Mouse (Mus musculus) embryonic facial prominence, embryonic 11.5 days (tissue): Measurements from ENCODE around the gene Gdap1l1. TPM values are rescaled to one million over a fixed set of nuclear protein-coding genes. Genes with fewer than 3 reads are reported as not detected.

Experiments
- ATAC-seq: fragments of 200-750 bp; cut with Nextera tagmentation; replicated peaks from 2 replicates; pipeline ENCODE4 v1.8.0; 2017; ENCODE audit warnings: low read depth; ENCODE audit not compliant: insufficient number of reproducible peaks, low FRiP score, low TSS enrichment
- DNase-seq: peaks from one replicate; pipeline ENCODE4 v3.0.0-alpha.2; 2015; ENCODE audit warnings: low spot score
- H3K27ac ChIP-seq: fragments of 300-500 bp; sonication (generic); replicated peaks from 2 replicates; pipeline ENCODE4 v1.5.1; 2014; ENCODE audit warnings: mild to moderate bottlenecking, low read depth, low read length, control low read depth
- H3K27me3 ChIP-seq: fragments of 300-500 bp; sonication (generic); 2 replicates; pipeline ENCODE4 v1.6.1; 2014; ENCODE audit warnings: mild to moderate bottlenecking, low read length, moderate library complexity, mixed read lengths; ENCODE audit not compliant: control insufficient read depth, insufficient read depth
- H3K36me3 ChIP-seq: fragments of 300-500 bp; sonication (generic); replicated peaks from 2 replicates; pipeline ENCODE4 v1.6.1; 2014; ENCODE audit warnings: low read depth, mild to moderate bottlenecking, low read length, moderate library complexity, mixed read lengths; ENCODE audit not compliant: control insufficient read depth, insufficient read depth
- H3K4me1 ChIP-seq: fragments of 300-500 bp; sonication (generic); 2 replicates; pipeline ENCODE4 v1.6.1; 2014; ENCODE audit warnings: low read length, mixed read lengths; ENCODE audit not compliant: control insufficient read depth, insufficient read depth
- H3K4me2 ChIP-seq: fragments of 300-500 bp; sonication (generic); 2 replicates; pipeline ENCODE4 v1.6.1; 2014; ENCODE audit warnings: low read depth, mild to moderate bottlenecking, control low read depth, low read length, moderate library complexity
- H3K4me3 ChIP-seq: fragments of 300-500 bp; sonication (generic); 2 replicates; pipeline ENCODE4 v1.5.1; 2014; ENCODE audit warnings: low read depth, low read length, control low read depth
- H3K9ac ChIP-seq: fragments of 300-500 bp; sonication (generic); replicated peaks from 2 replicates; pipeline ENCODE4 v1.6.1; 2014; ENCODE audit warnings: mild to moderate bottlenecking, control low read depth, low read length
- H3K9me3 ChIP-seq: fragments of 300-500 bp; sonication (generic); replicated peaks from 2 replicates; pipeline ENCODE4 v1.6.1; 2016; ENCODE audit warnings: mild to moderate bottlenecking, low read length, inconsistent platforms, mixed read lengths; ENCODE audit not compliant: control insufficient read depth
- WGBS: fragments of 180-500 bp; shearing (Covaris S2); extraction: QIAGEN DNeasy Blood & Tissue Kit; methylation state at CpG from one replicate; pipeline ENCODE4 v1.1.7; 2014; 5-methylcytosine and 5-hydroxymethylcytosine counted together
- polyA plus RNA-seq: library from polyadenylated mRNA; unstranded; fragments of >200 nt; fragmentation: Nextera tagmentation; extraction: Ambion mirVana; gene quantifications from 2 replicates; pipeline ENCODE4 v1.2.1, GENCODE M21; 2014

The Gdap1l1 gene
- polyA plus RNA-seq, 1 experiment from 2014 or later, result 10.9 TPM

DNA sequence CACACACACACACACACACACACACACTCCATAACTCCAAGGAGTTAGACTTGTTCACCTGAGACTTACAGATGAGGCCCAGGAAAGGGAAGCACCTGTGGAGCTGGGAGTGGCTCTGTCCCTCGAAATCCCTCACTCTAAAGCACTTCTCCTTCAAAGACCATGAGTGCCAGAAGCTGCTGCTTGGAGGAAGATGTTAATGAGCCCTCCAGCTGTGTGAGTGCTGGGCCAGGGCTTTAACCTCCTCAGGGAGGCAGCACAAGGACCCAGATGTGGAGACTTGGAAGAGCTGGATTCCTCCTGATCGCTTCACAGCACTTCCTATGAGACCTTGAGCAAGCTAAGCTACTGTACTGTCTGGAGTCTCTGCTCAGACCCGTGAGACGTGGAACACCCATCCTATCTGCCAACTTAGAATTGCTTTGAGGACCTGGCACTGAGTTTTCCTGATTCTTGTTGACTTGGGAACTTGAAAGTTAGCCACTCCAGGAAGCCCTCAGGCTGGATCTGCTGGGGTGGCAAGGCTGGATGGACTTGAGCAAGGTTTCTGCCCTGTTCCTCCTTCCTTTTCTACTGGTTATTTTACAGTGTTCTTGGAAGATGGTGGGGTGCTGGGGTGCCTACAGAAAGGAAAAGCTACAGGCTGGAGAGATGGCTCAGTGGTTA is 9.8 kb upstream of the Gdap1l1 start:
- Histone ChIP-seq H3K9ac (no peak overlapping the region), H3K9me3 (no peaks in the 10 kb centered on the region), H3K27ac (no peak overlapping the region), H3K4me1 (no peaks in the 10 kb centered on the region), H3K4me2 (no peak overlapping the region), H3K27me3 (no peaks in the 10 kb centered on the region), H3K36me3 (no peaks in the 10 kb centered on the region), H3K4me3 (no peak overlapping the region)
- 45% methylated on average over 4 of the region's 4 CpGs for WGBS
- ATAC-seq, result no peak
- no peak for DNase-seq

DNA sequence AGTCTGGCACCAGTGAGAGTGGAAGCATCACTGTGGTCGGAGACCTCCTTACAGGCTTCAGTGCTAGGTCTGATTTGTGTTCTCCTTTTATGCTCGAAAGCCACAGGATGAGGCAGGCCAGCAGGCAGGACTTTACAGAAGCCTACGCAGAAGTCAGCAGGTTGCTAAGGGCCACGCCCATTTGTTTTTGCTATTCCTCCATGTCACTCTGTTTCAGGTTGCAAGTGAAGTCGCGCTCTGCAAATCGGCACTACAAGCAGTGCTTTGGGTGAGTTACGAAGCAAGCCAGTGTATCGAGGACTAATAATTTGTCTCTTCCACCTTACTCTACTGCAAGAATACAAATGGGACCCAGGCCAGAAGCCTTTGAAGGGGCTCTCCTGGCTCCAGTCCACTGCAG is 7.0 kb upstream of the Gdap1l1 start:
- ATAC-seq (no peak), DNase-seq (no peak)
- no peaks in the 10 kb centered on the region for H3K9me3 ChIP-seq
- H3K36me3 ChIP-seq, result no peaks in the 10 kb centered on the region
- no peak overlapping the region for H3K4me2 ChIP-seq
- no peaks in the 10 kb centered on the region for H3K4me1 ChIP-seq
- no peak overlapping the region for H3K27ac ChIP-seq
- no peak overlapping the region for H3K9ac ChIP-seq
- H3K4me3 ChIP-seq, result no peak overlapping the region
- WGBS, result 85% methylated on average over 9 of the region's 9 CpGs
- H3K27me3 ChIP-seq, result no peaks in the 10 kb centered on the region

DNA sequence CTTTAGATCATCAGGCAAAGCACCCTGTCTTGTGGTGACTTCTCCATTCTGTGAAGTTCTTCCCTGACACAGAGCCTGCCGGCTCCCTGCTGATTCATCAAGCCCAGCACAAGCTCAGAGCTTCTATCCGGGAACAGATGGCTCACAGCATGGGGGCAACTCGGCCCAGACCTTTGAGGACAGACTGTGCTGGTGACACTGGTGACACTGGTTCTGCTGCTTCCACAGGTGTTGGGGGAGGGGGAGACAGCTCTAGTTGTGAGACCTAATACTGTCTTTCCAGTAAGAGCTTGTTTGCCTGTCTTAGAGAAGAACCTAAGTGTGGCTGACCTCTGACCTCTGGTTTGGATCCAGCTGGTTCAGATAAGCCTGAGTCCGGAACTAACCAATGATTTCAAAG is 4.3 kb upstream of the Gdap1l1 start:
- Histone ChIP-seq H3K4me2 (no peak overlapping the region), H3K27me3 (peaks cover 8% of the 10 kb centered on the region), H3K9me3 (no peaks in the 10 kb centered on the region), H3K4me3 (no peak overlapping the region), H3K36me3 (no peaks in the 10 kb centered on the region), H3K4me1 (0 out of 2 replicates have a peak, but pooled peaks cover 2% of the 10 kb centered on the region), H3K27ac (no peak overlapping the region), H3K9ac (no peak overlapping the region)
- no peak for DNase-seq
- ATAC-seq, result no peak
- 25% methylated on average over 4 of the region's 4 CpGs for WGBS

DNA sequence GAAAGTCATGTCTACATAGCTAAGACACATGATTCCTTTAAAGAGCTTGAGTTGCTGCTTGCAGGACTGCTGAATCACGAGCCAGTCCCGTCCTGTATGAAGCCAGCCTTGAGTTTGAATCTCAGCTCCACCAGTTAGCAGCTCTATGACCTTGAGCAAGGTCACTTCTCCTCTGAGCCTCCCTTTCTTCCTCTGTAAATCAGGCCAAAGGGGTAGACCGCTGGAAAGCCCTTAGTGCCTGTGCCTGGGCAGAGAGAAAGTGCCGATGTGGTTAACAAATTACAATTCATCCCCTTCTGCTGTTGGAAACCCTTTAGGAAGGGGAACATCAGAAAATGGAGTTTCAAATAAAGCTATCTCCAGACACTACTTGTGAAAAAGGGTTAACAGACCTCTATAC is 476 bp upstream of the Gdap1l1 start:
- ATAC-seq (no peak), DNase-seq (no peak)
- no peak overlapping the region for H3K27ac ChIP-seq
- no peaks in the 10 kb centered on the region for H3K9me3 ChIP-seq
- WGBS, result 38% methylated on average over 4 of the region's 4 CpGs
- H3K27me3 ChIP-seq, result peaks cover 10% of the 10 kb centered on the region
- H3K4me1 ChIP-seq, result 0 out of 2 replicates have a peak, but pooled peaks cover 2% of the 10 kb centered on the region
- no peak overlapping the region for H3K9ac ChIP-seq
- no peak overlapping the region; the same call in 1 of the 2 replicates for H3K4me3 ChIP-seq
- no peak overlapping the region for H3K4me2 ChIP-seq
- no peaks in the 10 kb centered on the region for H3K36me3 ChIP-seq

DNA sequence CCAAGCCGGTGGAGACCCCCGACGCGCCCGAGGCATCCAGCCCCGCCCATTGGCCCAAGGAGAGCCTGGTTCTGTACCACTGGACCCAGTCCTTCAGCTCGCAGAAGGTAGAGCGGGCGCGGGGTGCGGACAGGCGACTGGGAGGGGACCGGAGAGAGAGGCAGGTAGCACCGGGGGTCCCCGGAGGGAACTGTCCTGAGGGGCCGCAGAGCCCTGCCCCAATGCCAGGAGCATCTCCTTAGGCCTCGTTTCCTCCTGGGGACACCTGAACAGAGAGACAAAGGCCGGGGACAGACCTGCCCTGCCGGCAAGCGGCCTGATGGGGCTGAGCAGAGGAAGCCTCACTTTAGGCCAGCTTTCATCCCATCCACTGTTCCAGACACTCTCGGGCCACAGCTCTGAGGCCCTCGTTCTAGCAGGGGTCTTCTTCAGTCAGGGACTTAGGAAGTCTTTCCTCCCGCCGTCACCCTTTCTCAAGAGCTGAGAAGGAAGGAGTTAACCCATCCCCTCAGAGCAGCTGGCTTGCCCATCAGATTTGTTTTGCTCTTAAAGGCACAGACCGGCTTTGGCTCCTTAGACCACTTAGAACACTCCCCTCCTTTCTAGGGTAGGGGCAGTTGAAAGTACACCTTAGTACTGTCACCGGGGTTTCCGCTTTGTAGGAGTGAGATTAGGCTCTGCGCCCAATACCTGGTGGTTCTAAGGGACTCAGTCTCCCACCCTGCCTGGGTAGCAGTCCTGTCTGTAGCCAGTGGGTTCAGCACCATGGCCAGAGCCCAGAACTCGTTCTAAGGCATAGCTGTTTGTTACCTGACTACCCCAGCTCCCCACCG is 559 bp downstream of the Gdap1l1 start:
- ATAC-seq, result peak; percentile 61; the same call in 1 of the 2 replicates
- peak overlapping the region; percentile 37 for H3K4me3 ChIP-seq
- H3K27ac ChIP-seq, result no peak overlapping the region
- WGBS, result 1% methylated on average over 30 of the region's 30 CpGs
- H3K9ac ChIP-seq, result peak overlapping the region; percentile 43
- no peaks in the 10 kb centered on the region for H3K9me3 ChIP-seq
- H3K4me1 ChIP-seq, result 0 out of 2 replicates have a peak, but pooled peaks cover 2% of the 10 kb centered on the region
- H3K27me3 ChIP-seq, result peaks cover 10% of the 10 kb centered on the region
- peak; percentile 85 for DNase-seq
- no peaks in the 10 kb centered on the region for H3K36me3 ChIP-seq
- H3K4me2 ChIP-seq, result peak overlapping the region; percentile 52

DNA sequence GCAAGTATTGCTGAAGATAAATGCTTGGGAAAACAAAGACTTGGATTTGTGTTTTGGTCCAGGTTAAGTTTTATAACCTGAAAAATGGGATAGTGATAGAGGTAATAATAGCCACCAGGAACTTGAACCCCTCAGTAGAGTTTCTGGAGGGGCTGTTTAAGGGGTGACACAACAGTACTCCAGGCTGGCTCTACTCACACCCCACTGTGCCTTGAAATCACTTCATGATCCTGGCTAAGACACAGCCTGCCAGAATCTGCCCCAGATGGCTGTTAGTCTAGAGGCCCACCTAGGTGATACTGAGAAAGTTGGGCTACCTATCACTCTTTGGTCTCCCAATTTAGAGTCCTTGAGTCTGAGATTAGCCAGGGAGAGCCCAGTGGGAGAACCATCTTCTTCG is 1.2 kb downstream of the Gdap1l1 start:
- Histone ChIP-seq H3K4me1 (0 out of 2 replicates have a peak, but pooled peaks cover 2% of the 10 kb centered on the region), H3K27ac (no peak overlapping the region), H3K4me2 (no peak overlapping the region), H3K9ac (no peak overlapping the region), H3K27me3 (peaks cover 10% of the 10 kb centered on the region), H3K4me3 (no peak overlapping the region), H3K9me3 (no peaks in the 10 kb centered on the region), H3K36me3 (no peaks in the 10 kb centered on the region)
- DNase-seq (no peak), ATAC-seq (no peak)
- 59% methylated on average over 1 of the region's 1 CpGs for WGBS

DNA sequence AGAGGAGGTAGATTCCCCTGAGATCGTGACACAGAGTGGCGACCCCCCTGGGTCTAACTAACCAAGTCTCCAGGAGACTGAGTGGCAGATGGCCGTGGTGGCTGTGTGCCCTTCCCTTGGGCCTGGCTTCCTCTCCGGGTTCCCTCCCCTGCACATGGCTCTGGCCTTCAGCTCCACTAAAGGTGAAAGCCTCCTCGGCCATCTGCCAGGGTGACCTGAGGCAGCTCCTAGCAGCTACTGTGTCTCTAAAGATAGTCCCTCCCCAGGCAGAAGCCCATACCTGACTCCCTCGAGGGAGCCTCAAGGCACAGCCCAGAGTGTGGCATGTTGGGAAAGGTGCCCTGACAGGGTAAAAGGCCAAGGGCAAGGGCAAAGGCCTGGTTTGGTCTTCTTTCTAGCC is 5.3 kb downstream of the Gdap1l1 start:
- Histone ChIP-seq H3K4me2 (no peak overlapping the region), H3K4me1 (no peaks in the 10 kb centered on the region), H3K36me3 (no peaks in the 10 kb centered on the region), H3K9ac (no peak overlapping the region), H3K27me3 (peaks cover 5% of the 10 kb centered on the region), H3K27ac (no peak overlapping the region), H3K9me3 (no peaks in the 10 kb centered on the region), H3K4me3 (no peak overlapping the region)
- no peak for ATAC-seq
- DNase-seq, result no peak
- WGBS, result 59% methylated on average over 6 of the region's 6 CpGs

DNA sequence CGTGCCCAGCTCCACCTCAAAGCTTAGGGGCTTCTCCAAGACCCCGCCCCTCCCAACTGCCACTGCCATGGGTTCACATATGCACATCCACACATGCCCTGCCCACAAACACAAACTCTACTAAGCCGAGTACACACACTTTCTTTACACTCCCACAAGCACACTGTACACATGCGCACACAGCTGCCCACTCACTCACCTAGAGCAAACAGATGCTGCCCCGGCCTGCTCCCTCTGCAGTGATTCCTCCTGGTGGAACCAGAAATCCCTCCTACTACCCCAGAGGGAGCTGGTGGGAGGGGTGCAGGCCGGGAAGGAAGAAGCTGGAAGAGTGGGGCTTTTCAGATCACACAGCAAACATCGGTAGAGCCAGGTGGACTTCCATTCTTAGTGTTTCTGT is 5.7 kb downstream of the Gdap1l1 start:
- Histone ChIP-seq H3K9ac (no peak overlapping the region), H3K27ac (no peak overlapping the region), H3K4me3 (no peak overlapping the region), H3K27me3 (peaks cover 1% of the 10 kb centered on the region; the same call in 1 of the 2 replicates), H3K4me1 (no peaks in the 10 kb centered on the region), H3K36me3 (no peaks in the 10 kb centered on the region), H3K9me3 (no peaks in the 10 kb centered on the region), H3K4me2 (no peak overlapping the region)
- no peak for DNase-seq
- WGBS, result 75% methylated on average over 7 of the region's 7 CpGs
- ATAC-seq, result no peak
